Mouse (Mus musculus) MEL (cell line): ENCODE measurements around the gene Cebpg.

Experiments used
- CTCF ChIP-seq, 3 experiments: IDR thresholded peaks in 2 of 3; conservative IDR thresholded peaks in 1 of 3; 2 replicates each; pipeline ENCODE4 v1.5.1; 2011 to 2012; ENCODE audit warnings: low read length in 3 of 3, low read depth in 2 of 3, mild to moderate bottlenecking in 2 of 3, improper control_type of control experiment in 1 of 3, inconsistent platforms in 1 of 3, mixed read lengths in 1 of 3, moderate library complexity in 1 of 3; ENCODE audit not compliant: control insufficient read depth in 1 of 3, insufficient read depth in 1 of 3, poor library complexity in 1 of 3, severe bottlenecking in 1 of 3
- HCFC1 ChIP-seq: IDR thresholded peaks from 2 replicates; pipeline ENCODE4 v1.6.1; 2012; ENCODE audit warnings: low read depth, mild to moderate bottlenecking, inconsistent platforms, low read length, improper control_type of control experiment, moderate library complexity
- POLR2AphosphoS2 ChIP-seq: IDR thresholded peaks from 2 replicates; pipeline ENCODE4 v1.6.1; 2011; ENCODE audit warnings: low read length, improper control_type of control experiment
- POLR2AphosphoS5 ChIP-seq: IDR thresholded peaks from 2 replicates; pipeline ENCODE4 v1.6.1; 2012; ENCODE audit warnings: low read depth, borderline replicate concordance, mild to moderate bottlenecking, inconsistent platforms, low read length, moderate library complexity, mixed read lengths
- RCOR1 ChIP-seq: IDR thresholded peaks from 2 replicates; pipeline ENCODE4 v1.6.1; 2012; ENCODE audit warnings: low read depth, mild to moderate bottlenecking, inconsistent platforms, low read length, improper control_type of control experiment

DNA sequence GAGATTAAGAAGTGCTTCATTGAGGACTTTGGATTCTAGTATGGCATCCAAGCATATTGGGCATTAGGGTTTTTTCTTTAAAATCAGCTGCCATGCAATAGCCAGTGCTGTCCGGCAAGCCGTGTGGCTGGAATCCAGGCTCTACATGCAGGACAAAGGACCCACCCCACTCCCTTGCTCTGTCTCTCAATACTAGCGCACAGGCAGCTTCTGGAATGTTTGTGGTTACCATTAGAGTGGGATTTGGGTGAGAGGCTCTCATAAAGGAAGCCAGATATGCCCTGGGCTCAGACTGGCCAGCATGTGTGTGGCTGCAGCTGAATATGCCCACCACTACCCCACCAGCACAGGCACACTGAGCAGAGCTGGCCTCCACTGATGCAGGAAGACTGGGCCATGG is 26.7 kb downstream of the Cebpg start:
- TF ChIP-seq RCOR1 (no peak), HCFC1 (no peak), CTCF (IDR thresholded peaks at IDR 0.05 in 2 of 3, conservative IDR thresholded peaks at IDR 0.05 in 1 of 3; ENCODE audit: control insufficient read depth in 1 of 3, insufficient read depth in 1 of 3, low read depth in 2 of 3, low read length in 3 of 3, poor library complexity in 1 of 3, severe bottlenecking in 1 of 3) (no peak), POLR2AphosphoS5 (no peak), POLR2AphosphoS2 (no peak)
